Mouse (Mus musculus): ENCODE measurements around the gene Swsap1. TPM values are rescaled to one million over a fixed set of nuclear protein-coding genes. Genes with fewer than 3 reads are reported as not detected.
A peak's percentile ranks its signal among the peaks of the same experiment; 100 is the strongest.

The Swsap1 gene
- polyA plus RNA-seq, 1 experiment from 2014 or later: 17.2 TPM

DNA sequence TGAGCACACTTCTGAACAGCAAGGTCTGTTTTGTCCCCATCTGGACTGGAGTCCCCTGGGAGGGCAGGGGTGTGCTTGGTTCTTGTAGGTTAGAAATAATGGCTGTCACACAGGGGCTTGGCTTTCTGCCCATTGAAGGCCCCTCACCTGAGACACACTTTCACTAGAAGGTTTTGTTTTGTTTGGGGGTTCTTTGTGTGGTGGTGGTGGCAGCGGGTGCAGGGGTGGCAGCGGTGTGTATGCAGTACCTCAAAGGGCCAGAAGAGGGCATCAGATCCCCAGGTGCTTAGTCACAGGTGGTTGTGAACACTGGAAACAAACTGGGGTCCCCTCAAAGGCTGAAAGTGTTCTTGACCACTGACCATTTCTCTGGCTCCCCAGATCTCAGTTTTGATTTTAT, 22.4 kb downstream of the Swsap1 start:
- Histone ChIP-seq H3K9ac (replicated peaks; ENCODE audit: low read length) (no peak overlapping the region), H3K27me3 (ENCODE audit: control insufficient read depth, insufficient read depth, low read length) (no peaks in the 10 kb centered on the region; the same call in 1 of the 2 replicates), H3K27ac (replicated peaks; ENCODE audit: low read depth, low read length) (no peak overlapping the region), H3K4me1 (ENCODE audit: control insufficient read depth, insufficient read depth, low read length) (no peaks in the 10 kb centered on the region), H3K4me3 (ENCODE audit: low read depth, low read length) (no peak overlapping the region), H3K36me3 (replicated peaks; ENCODE audit: control insufficient read depth, insufficient read depth, low read depth, low read length) (no peaks in the 10 kb centered on the region), H3K4me2 (ENCODE audit: low read depth, low read length) (no peak overlapping the region), H3K9me3 (replicated peaks; ENCODE audit: control insufficient read depth, low read length) (no peaks in the 10 kb centered on the region)
- no peak for DNase-seq (ENCODE audit: low spot score)
- WGBS: 23% methylated on average over 2 of the region's 2 CpGs
- no peak for ATAC-seq (replicated peaks; ENCODE audit: insufficient number of reproducible peaks, low FRiP score, low TSS enrichment, low read depth)

GRCm38 (mm10) chr9:21978398-21979128, 23.0 kb downstream of the Swsap1 start:
- Histone ChIP-seq H3K4me2 (ENCODE audit: low read depth, low read length) (no peak overlapping the region), H3K4me3 (ENCODE audit: low read depth, low read length) (no peak overlapping the region), H3K4me1 (ENCODE audit: control insufficient read depth, insufficient read depth, low read length) (no peaks in the 10 kb centered on the region), H3K27me3 (ENCODE audit: control insufficient read depth, insufficient read depth, low read length) (no peaks in the 10 kb centered on the region; the same call in 1 of the 2 replicates), H3K27ac (replicated peaks; ENCODE audit: low read depth, low read length) (no peak overlapping the region), H3K9ac (replicated peaks; ENCODE audit: low read length) (no peak overlapping the region), H3K36me3 (replicated peaks; ENCODE audit: control insufficient read depth, insufficient read depth, low read depth, low read length) (no peaks in the 10 kb centered on the region), H3K9me3 (replicated peaks; ENCODE audit: control insufficient read depth, low read length) (no peaks in the 10 kb centered on the region)
- DNase-seq (ENCODE audit: low spot score) (no peak), ATAC-seq (replicated peaks; ENCODE audit: insufficient number of reproducible peaks, low FRiP score, low TSS enrichment, low read depth) (no peak)
- 88% methylated on average over 4 of the region's 4 CpGs for WGBS

DNA sequence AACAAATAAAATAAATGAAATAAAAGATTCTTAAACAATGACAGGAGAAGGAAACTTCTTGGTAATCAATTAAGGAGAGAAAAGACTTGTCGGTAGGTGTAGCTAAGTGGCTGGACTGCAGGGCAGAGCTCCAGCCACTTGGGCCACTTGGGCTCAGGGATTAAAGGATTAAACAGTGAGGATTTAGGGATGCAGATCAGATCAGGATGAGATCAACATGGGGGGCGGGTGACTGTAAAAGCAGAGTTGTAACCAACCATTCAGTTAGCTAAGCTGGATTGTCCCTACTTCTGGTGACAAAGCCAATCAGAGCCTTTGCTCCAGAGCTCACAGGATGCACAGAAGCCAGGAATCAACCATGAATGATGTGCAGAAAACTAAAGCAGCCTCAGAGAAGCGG, 28.4 kb downstream of the Swsap1 start:
- no peak overlapping the region for H3K4me3 ChIP-seq (ENCODE audit: low read depth, low read length)
- DNase-seq (ENCODE audit: low spot score) (no peak), ATAC-seq (replicated peaks; ENCODE audit: insufficient number of reproducible peaks, low FRiP score, low TSS enrichment, low read depth) (no peak)
- H3K4me2 ChIP-seq (ENCODE audit: low read depth, low read length): no peak overlapping the region
- no peaks in the 10 kb centered on the region for H3K9me3 ChIP-seq (replicated peaks; ENCODE audit: control insufficient read depth, low read length)
- peaks cover 22% of the 10 kb centered on the region for H3K27me3 ChIP-seq (ENCODE audit: control insufficient read depth, insufficient read depth, low read length)
- no peak overlapping the region for H3K27ac ChIP-seq (replicated peaks; ENCODE audit: low read depth, low read length)
- no peak overlapping the region for H3K9ac ChIP-seq (replicated peaks; ENCODE audit: low read length)
- H3K36me3 ChIP-seq (replicated peaks; ENCODE audit: control insufficient read depth, insufficient read depth, low read depth, low read length): no peaks in the 10 kb centered on the region
- 6% methylated on average over 3 of the region's 3 CpGs for WGBS
- peaks cover 5% of the 10 kb centered on the region for H3K4me1 ChIP-seq (ENCODE audit: control insufficient read depth, insufficient read depth, low read length)

- ATAC-seq (replicated peaks; ENCODE audit: insufficient number of reproducible peaks, low FRiP score, low TSS enrichment, low read depth): no peak
- peak; percentile 8 for DNase-seq (ENCODE audit: low spot score)
- Histone ChIP-seq H3K4me1 (ENCODE audit: control insufficient read depth, insufficient read depth, low read length) (peaks cover 8% of the 10 kb centered on the region), H3K36me3 (replicated peaks; ENCODE audit: control insufficient read depth, insufficient read depth, low read depth, low read length) (no peaks in the 10 kb centered on the region), H3K27me3 (ENCODE audit: control insufficient read depth, insufficient read depth, low read length) (peaks cover 52% of the 10 kb centered on the region), H3K9ac (replicated peaks; ENCODE audit: low read length) (no peak overlapping the region), H3K4me3 (ENCODE audit: low read depth, low read length) (peak overlapping the region; percentile 38; the same call in 1 of the 2 replicates), H3K27ac (replicated peaks; ENCODE audit: low read depth, low read length) (no peak overlapping the region), H3K4me2 (ENCODE audit: low read depth, low read length) (peak overlapping the region; percentile 79), H3K9me3 (replicated peaks; ENCODE audit: control insufficient read depth, low read length) (no peaks in the 10 kb centered on the region)
- WGBS: 9% methylated on average over 36 of the region's 36 CpGs
These were observed 32.2 kb downstream of the Swsap1 start for GRCm38 (mm10) chr9:21987592-21988342.

DNA sequence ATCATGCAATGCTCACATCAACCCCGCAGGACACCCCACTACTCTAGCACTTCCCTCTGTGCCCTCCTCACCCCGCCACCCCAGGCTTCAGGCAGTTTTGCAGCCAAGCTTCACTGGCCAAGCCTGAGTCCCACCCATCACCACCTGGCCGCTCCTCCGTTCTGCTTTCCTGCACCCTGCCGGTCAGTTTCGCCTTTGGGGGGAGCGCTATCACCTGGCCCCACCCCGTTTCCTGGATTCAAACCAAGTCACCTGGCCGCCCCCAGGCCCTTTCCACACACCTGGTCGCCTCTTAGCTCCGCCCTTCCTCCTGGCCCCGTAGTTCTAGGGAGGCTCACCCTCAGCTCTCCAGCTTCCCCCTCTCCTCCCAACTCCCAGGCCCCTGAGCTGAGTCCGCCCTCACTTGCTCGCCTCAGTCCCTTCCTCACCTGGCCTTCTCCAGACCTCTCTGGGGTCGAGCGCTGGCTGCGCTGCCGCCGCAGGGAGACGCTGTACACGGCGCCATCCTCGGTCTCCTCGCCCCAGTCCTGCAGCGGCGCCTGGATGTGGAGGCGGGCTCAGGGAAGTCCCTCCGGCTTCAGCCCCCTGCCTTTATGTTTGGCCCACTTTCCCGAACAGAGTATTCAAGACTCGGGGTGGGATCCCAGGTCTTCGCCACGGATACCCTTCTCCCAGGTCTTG, 33.0 kb downstream of the Swsap1 start:
- H3K4me1 ChIP-seq (ENCODE audit: control insufficient read depth, insufficient read depth, low read length): peaks cover 8% of the 10 kb centered on the region
- peak overlapping the region; percentile 38 for H3K4me3 ChIP-seq (ENCODE audit: low read depth, low read length)
- H3K4me2 ChIP-seq (ENCODE audit: low read depth, low read length): peak overlapping the region; percentile 79
- H3K36me3 ChIP-seq (replicated peaks; ENCODE audit: control insufficient read depth, insufficient read depth, low read depth, low read length): no peaks in the 10 kb centered on the region
- peak; percentile 5; the same call in 1 of the 2 replicates for ATAC-seq (replicated peaks; ENCODE audit: insufficient number of reproducible peaks, low FRiP score, low TSS enrichment, low read depth)
- peak overlapping the region; percentile 39 for H3K9ac ChIP-seq (replicated peaks; ENCODE audit: low read length)
- H3K27ac ChIP-seq (replicated peaks; ENCODE audit: low read depth, low read length): no peak overlapping the region
- H3K27me3 ChIP-seq (ENCODE audit: control insufficient read depth, insufficient read depth, low read length): peaks cover 52% of the 10 kb centered on the region
- no peaks in the 10 kb centered on the region for H3K9me3 ChIP-seq (replicated peaks; ENCODE audit: control insufficient read depth, low read length)
- peak; percentile 32 for DNase-seq (ENCODE audit: low spot score)
- WGBS: under 1% methylated on average over 31 of the region's 32 CpGs

- WGBS: under 1% methylated on average over 42 of the region's 42 CpGs
- Histone ChIP-seq H3K9me3 (replicated peaks; ENCODE audit: control insufficient read depth, low read length) (no peaks in the 10 kb centered on the region), H3K4me2 (ENCODE audit: low read depth, low read length) (peak within 1 kb of the TSS; percentile 79), H3K9ac (replicated peaks; ENCODE audit: low read length) (peak within 1 kb of the TSS; percentile 39), H3K4me3 (ENCODE audit: low read depth, low read length) (peak within 1 kb of the TSS; percentile 38), H3K36me3 (replicated peaks; ENCODE audit: control insufficient read depth, insufficient read depth, low read depth, low read length) (no peaks in the 10 kb centered on the region), H3K27ac (replicated peaks; ENCODE audit: low read depth, low read length) (no peak within 1 kb of the TSS), H3K27me3 (ENCODE audit: control insufficient read depth, insufficient read depth, low read length) (peaks cover 52% of the 10 kb centered on the region), H3K4me1 (ENCODE audit: control insufficient read depth, insufficient read depth, low read length) (peaks cover 8% of the 10 kb centered on the region)
- DNase-seq (ENCODE audit: low spot score) (peak; percentile 41), ATAC-seq (replicated peaks; ENCODE audit: insufficient number of reproducible peaks, low FRiP score, low TSS enrichment, low read depth) (no peak)
These were observed 33.9 kb downstream of the Swsap1 start, which contains the start of gene Rgl3 for GRCm38 (mm10) chr9:21989230-21990110. Rgl3 (minus strand) TSS chr9:21989446.

DNA sequence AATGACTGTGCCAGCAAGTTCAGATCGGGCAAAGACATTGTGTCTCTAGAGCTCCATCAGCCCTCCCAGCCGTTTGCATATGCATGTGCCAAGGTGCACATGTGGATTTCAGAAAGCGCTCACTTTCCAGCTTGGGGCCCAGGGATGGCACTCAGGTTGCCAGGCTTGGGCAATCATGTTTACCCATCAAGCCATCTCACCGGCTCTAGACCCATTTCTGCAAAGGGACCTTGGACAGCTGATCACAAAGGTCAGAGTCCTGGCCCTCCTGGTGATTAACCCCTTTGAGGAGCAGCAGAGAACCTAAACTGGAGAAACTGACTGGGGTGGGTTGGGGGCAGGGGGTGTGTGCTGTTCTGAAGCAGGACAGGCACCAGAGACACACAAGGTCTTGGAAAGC, 36.7 kb downstream of the Swsap1 start:
- Histone ChIP-seq H3K36me3 (replicated peaks; ENCODE audit: control insufficient read depth, insufficient read depth, low read depth, low read length) (no peaks in the 10 kb centered on the region), H3K4me1 (ENCODE audit: control insufficient read depth, insufficient read depth, low read length) (peaks cover 8% of the 10 kb centered on the region), H3K9me3 (replicated peaks; ENCODE audit: control insufficient read depth, low read length) (no peaks in the 10 kb centered on the region), H3K4me2 (ENCODE audit: low read depth, low read length) (no peak overlapping the region), H3K27ac (replicated peaks; ENCODE audit: low read depth, low read length) (no peak overlapping the region), H3K4me3 (ENCODE audit: low read depth, low read length) (no peak overlapping the region), H3K27me3 (ENCODE audit: control insufficient read depth, insufficient read depth, low read length) (peaks cover 46% of the 10 kb centered on the region), H3K9ac (replicated peaks; ENCODE audit: low read length) (no peak overlapping the region)
- 78% methylated on average over 4 of the region's 4 CpGs for WGBS
- no peak for DNase-seq (ENCODE audit: low spot score)
- no peak for ATAC-seq (replicated peaks; ENCODE audit: insufficient number of reproducible peaks, low FRiP score, low TSS enrichment, low read depth)

Data from embryonic facial prominence, embryonic 11.5 days (tissue).